Mouse (Mus musculus): ENCODE data around the gene Gga3. TPM values are rescaled to one million over a fixed set of nuclear protein-coding genes. Genes with fewer than 3 reads are reported as not detected.
A peak's percentile ranks its signal among the peaks of the same experiment; 100 is the strongest.
"Not testable (repeated sequence)": the region's sequence is repeated elsewhere in the genome, so short reads cannot be mapped to it uniquely, and the experiment has no call there.

Gga3 gene
- polyA plus RNA-seq (2015; fragmentation: Nextera tagmentation; extraction: Ambion mirVana) = 15.6 and 18.1 TPM in 2 replicates

DNA sequence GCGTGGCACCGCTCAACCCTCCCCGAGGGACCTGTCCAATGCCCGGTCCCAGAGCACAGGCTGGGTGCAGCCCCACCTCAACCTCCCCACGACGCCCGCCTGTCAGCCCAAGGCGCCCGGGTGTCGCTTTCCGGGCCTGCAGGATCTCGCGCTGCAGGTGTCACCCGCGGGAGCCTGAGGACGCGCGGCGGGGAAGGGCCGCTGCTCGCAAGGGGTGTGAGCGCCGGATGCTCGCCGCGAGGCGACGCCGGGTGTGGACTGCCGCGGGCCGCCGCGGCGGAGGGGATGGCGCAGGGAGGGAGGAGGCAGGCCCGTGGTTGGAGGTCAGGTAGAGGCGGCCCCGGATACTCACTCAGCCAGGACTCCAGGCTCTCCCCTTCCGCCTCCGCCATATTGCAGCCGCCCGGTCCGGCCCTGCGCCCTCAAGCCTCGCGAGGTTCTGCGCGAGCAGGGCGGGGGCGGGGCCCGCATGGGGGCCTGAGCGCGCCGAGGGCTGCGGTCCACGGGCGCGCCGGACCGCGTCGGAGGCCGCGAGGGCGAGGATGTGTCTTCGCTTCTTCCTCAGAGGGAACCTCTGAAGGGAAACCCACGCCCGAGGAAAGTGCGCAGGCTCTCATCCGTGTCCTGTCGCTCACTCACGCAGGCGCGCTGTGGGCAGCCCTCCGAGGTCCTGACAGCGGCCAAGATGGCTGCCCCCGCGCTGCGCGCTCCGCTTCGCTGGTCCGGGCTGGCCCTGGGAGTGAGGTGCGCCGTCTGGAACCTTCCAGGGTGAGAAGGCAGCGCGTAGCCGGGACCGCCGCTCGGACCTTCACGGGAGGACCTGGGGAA is at the start of gene Gga3, which contains the start of gene Mrps7:
TSS of gene Gga3 (minus strand) at position 576 of the 828 bp plus-strand sequence.
TSS of gene Mrps7 (plus strand) at position 450 of the 828 bp plus-strand sequence.
- Histone ChIP-seq H3K27ac (peak within 1 kb of the TSS; percentile 83), H3K9ac (peak within 1 kb of the TSS; percentile 91), H3K36me3 (peaks cover 34% of the 10 kb centered on the region), H3K27me3 (no peaks in the 10 kb centered on the region), H3K4me1 (peaks cover 23% of the 10 kb centered on the region), H3K4me2 (peak within 1 kb of the TSS; percentile 83), H3K9me3 (no peaks in the 10 kb centered on the region), H3K4me3 (peak within 1 kb of the TSS; percentile 74)
- ATAC-seq (ENCODE audit: borderline replicate concordance, extremely low read depth, low FRiP score, low TSS enrichment) = peak; percentile 97
- under 1% methylated on average over 81 of the region's 93 CpGs for WGBS

DNA sequence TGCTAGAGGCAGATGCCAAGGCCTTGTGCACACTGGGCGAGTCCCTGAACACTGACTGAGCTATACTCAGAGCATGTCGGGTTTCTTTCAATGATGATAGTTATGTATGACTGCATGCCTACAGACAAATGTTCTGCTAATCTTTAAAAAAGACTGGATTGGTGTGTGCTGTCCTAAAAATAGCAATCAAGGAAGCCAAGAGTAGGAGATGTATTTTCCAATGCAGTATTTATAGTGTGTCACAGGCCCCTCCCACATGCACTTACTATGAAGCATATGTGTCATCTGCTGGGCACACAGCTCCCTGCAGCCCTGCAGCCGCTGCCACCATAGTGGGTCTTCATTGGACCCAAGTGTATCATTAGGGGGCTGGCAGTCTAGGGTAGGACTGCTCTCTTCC is 49.3 kb upstream of the Gga3 start:
- Histone ChIP-seq H3K36me3 (peaks cover 12% of the 10 kb centered on the region; the same call in 1 of the 2 replicates), H3K27ac (no peak overlapping the region), H3K4me1 (no peaks in the 10 kb centered on the region), H3K4me3 (no peak overlapping the region), H3K4me2 (no peak overlapping the region), H3K27me3 (no peaks in the 10 kb centered on the region), H3K9ac (no peak overlapping the region), H3K9me3 (no peaks in the 10 kb centered on the region)
- WGBS = 84% methylated on average over 3 of the region's 3 CpGs
- no peak for ATAC-seq (ENCODE audit: borderline replicate concordance, extremely low read depth, low FRiP score, low TSS enrichment)

DNA sequence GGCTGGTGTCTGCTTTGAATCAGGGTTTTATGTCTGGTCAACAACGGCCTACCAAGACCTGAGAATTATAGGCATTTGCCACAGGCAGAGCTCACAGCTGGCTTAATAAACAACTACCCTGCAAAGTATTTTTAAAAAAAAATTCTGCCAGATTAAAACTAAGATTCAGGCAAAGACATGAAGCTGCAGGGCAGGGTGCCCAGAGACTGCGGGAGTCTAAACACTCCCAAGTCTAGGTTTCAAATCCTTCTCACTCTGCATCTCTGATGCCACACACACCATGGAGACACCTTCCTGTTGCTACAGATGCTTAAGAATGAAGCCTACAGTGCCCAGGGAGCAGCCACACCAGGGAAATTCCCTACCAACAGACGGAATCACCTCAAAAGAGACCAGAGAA is 47.8 kb upstream of the Gga3 start:
- no peaks in the 10 kb centered on the region for H3K9me3 ChIP-seq
- H3K36me3 ChIP-seq = peaks cover 19% of the 10 kb centered on the region

DNA sequence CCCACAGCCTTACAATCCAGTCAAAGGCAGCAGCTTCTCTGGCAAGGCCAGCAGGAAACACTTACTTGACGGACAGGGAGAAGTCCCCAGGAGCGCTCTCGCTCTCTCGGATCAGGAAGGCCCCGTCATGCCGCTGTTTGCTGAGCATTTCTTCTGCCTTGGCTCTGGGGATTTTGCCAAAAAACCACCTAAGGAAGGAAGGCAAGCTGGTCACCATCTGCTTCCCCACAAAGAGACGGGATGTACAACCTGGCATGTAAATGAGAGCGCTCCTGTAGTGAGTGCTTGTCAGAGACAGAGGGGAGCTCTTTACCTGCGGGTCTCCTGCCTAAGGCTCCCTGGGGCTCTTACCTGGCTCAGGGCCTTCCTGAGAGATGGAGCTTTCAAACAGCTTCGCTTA is 45.9 kb upstream of the Gga3 start:
- Histone ChIP-seq H3K4me1 (no peaks in the 10 kb centered on the region), H3K36me3 (peaks cover 17% of the 10 kb centered on the region), H3K27ac (no peak overlapping the region), H3K4me3 (no peak overlapping the region), H3K9ac (no peak overlapping the region), H3K27me3 (no peaks in the 10 kb centered on the region), H3K9me3 (no peaks in the 10 kb centered on the region), H3K4me2 (no peak overlapping the region)
- ATAC-seq (ENCODE audit: borderline replicate concordance, extremely low read depth, low FRiP score, low TSS enrichment) = no peak
- 55% methylated on average over 10 of the region's 10 CpGs for WGBS

More for the DNA sequence above, 47.8 kb upstream of the Gga3 start:
- Histone ChIP-seq H3K9ac (no peak overlapping the region), H3K4me2 (no peak overlapping the region), H3K4me1 (no peaks in the 10 kb centered on the region), H3K27ac (no peak overlapping the region), H3K4me3 (no peak overlapping the region), H3K27me3 (no peaks in the 10 kb centered on the region)
- no peak for ATAC-seq (ENCODE audit: borderline replicate concordance, extremely low read depth, low FRiP score, low TSS enrichment)
- WGBS = 88% methylated on average over 3 of the region's 3 CpGs

DNA sequence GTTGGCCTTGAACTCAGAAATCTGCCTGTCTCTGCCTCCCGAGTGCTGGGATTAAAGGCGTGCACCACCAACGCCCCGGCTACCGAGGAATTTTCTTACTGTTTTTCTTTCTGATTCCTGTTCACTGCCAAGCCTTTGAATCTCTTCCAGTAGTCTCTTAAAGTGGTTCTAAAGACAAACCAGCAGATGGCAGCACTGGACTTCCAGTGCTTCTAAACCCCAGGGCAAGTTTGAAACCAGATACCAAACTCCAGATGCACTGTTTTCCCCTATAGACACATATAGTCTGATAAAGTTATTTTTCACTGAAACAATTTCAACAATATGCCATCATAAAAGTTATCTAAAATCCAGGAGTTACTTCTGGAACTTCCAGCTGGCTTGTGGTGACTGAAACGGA is 43.6 kb upstream of the Gga3 start:
- 51% methylated on average over 6 of the region's 6 CpGs for WGBS
- Histone ChIP-seq H3K9me3 (no peaks in the 10 kb centered on the region), H3K27ac (no peak overlapping the region), H3K4me2 (no peak overlapping the region), H3K4me1 (no peaks in the 10 kb centered on the region), H3K27me3 (no peaks in the 10 kb centered on the region), H3K9ac (no peak overlapping the region), H3K36me3 (peaks cover 14% of the 10 kb centered on the region), H3K4me3 (no peak overlapping the region)
- no peak for ATAC-seq (ENCODE audit: borderline replicate concordance, extremely low read depth, low FRiP score, low TSS enrichment)

DNA sequence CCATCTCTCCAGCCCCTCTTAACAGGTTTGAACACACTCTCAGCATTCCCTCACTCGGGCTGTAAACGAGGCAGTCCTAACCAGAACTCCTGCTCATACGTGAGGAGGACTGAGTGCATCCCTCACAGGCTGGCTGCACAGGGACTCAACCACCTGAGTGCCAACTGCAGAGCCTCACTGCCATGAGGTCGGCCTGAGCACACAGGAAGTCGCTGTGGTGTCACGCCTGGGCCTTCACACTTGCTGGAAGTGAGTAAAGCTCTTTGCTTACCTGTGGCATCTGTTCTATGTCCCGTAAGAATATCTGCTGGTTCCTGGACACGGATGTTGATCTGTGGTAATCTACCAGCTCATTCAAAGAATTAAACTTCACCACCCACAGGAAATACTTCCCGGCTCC is 42.6 kb upstream of the Gga3 start:
- Histone ChIP-seq H3K27ac (no peak overlapping the region), H3K4me1 (no peaks in the 10 kb centered on the region), H3K36me3 (peaks cover 14% of the 10 kb centered on the region), H3K9ac (no peak overlapping the region), H3K9me3 (no peaks in the 10 kb centered on the region), H3K27me3 (no peaks in the 10 kb centered on the region), H3K4me2 (no peak overlapping the region), H3K4me3 (no peak overlapping the region)
- WGBS = 85% methylated on average over 9 of the region's 9 CpGs
- no peak for ATAC-seq (ENCODE audit: borderline replicate concordance, extremely low read depth, low FRiP score, low TSS enrichment)

DNA sequence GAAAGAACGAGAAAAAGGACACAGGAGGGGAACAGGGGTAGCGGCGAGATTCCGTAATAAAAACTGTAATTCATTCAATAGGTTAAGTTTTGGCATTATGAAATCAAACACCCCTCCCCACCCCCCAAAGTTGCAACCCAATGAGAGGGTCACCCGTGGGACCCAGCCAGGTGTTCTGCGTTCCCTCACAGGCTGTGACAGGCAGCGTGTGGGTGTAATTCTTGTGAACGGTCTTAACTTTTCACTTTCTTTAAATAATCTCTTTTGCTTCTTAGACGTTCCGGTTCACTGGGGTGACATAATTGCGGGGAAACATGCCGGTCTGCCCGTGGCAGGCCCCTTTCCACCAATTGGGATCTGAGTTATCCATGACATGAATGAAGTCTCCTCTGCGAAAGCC is 41.6 kb upstream of the Gga3 start:
- not testable (repeated sequence) for H3K27ac ChIP-seq; H3K4me2 ChIP-seq; H3K9ac ChIP-seq; H3K4me3 ChIP-seq; H3K27me3 ChIP-seq; ATAC-seq (ENCODE audit: borderline replicate concordance, extremely low read depth, low FRiP score, low TSS enrichment); H3K4me1 ChIP-seq; H3K9me3 ChIP-seq
- 50% methylated on average over 14 of the region's 14 CpGs for WGBS
- peaks cover 14% of the 10 kb centered on the region for H3K36me3 ChIP-seq

DNA sequence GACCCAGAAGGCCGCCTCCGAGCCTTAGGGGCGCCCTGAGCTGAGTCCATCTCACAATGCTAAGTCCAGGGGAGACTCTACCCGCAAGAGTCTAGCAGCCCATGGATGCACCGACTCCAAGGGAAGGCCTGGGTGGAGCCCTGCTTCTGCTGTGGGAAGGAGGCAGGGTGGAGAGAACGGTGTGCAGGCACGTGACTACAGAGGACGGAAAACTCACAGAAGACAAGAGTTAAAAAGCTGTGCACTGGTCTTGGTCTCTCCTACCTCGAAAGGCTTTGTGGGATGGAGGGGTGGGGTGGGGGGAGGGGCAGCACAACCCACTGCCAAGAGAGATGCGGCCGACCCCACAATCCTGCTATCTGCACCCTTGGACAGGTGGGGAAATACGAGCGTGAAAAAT is 40.5 kb upstream of the Gga3 start:
- WGBS = 90% methylated on average over 13 of the region's 13 CpGs
- Histone ChIP-seq H3K9ac (no peak overlapping the region), H3K27ac (no peak overlapping the region), H3K4me1 (0 out of 2 replicates have a peak, but pooled peaks cover 3% of the 10 kb centered on the region), H3K4me2 (no peak overlapping the region), H3K9me3 (no peaks in the 10 kb centered on the region), H3K36me3 (peaks cover 14% of the 10 kb centered on the region), H3K4me3 (no peak overlapping the region), H3K27me3 (no peaks in the 10 kb centered on the region)
- no peak for ATAC-seq (ENCODE audit: borderline replicate concordance, extremely low read depth, low FRiP score, low TSS enrichment)

DNA sequence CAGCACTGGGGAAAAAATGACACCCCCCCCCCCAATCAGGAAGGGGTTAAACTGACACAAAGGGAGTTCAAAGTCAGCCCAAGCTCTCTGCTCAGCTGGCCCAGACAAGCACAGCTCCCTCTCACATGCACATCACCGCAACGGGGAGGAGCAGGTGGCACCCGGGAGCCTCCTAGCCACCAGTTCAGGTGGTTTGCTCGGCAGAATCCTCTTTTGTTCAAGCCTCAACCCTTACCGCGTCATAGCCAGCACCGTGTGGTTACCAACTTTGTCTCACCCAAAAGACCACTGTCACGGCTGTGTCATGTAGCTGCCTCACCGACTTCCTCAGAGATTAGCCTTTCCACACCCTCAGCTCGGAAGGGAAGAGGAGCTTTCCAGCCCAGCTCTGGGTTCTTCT is 39.4 kb upstream of the Gga3 start:
- Histone ChIP-seq H3K27ac (no peak overlapping the region), H3K4me3 (no peak overlapping the region), H3K36me3 (peaks cover 11% of the 10 kb centered on the region), H3K9ac (no peak overlapping the region), H3K9me3 (no peaks in the 10 kb centered on the region), H3K4me2 (no peak overlapping the region), H3K27me3 (no peaks in the 10 kb centered on the region), H3K4me1 (0 out of 2 replicates have a peak, but pooled peaks cover 3% of the 10 kb centered on the region)
- 66% methylated on average over 10 of the region's 10 CpGs for WGBS
- ATAC-seq (ENCODE audit: borderline replicate concordance, extremely low read depth, low FRiP score, low TSS enrichment) = no peak

DNA sequence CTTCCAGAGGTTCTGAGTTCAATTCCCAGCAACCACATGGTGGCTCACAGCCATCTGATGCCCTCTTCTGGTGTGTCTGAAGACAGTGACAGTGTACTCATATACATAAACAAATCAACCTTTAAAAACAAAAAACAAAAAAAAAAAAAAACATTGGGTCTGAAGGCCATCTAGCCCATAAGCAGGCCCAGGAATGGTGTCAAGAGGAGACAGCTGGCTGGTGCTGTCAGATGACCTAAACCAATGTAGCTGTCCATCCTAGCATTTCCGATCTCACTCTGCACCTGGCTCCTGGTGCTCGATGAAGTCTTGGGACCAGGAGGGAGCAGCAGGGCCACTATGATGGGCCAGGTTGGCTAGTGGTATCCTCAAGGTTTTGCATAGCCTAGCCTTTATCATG is 38.9 kb upstream of the Gga3 start:
- ATAC-seq (ENCODE audit: borderline replicate concordance, extremely low read depth, low FRiP score, low TSS enrichment) = no peak
- Histone ChIP-seq H3K36me3 (peaks cover 8% of the 10 kb centered on the region), H3K4me1 (0 out of 2 replicates have a peak, but pooled peaks cover 3% of the 10 kb centered on the region), H3K27ac (no peak overlapping the region), H3K4me3 (no peak overlapping the region), H3K9ac (no peak overlapping the region), H3K4me2 (no peak overlapping the region), H3K27me3 (no peaks in the 10 kb centered on the region), H3K9me3 (no peaks in the 10 kb centered on the region)
- WGBS = 93% methylated on average over 2 of the region's 2 CpGs

DNA sequence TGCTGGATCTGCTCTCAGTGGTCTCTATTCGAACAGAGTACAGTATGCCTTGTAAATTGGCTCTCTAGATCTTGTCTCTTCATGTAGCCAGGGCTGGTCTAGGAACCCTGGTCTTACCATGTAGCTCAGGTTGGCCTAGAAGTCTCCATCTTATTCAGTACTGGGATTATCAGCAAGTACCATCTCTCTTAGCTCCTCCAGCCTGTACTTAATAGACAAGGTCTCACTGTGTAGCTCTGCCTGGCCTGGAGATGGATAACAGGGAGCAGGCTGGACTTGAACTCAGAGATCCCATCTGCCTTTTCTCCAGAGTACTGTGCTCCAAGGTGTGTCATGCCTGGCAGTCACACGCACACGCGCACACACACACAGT is 37.8 kb upstream of the Gga3 start:
- no peaks in the 10 kb centered on the region for H3K9me3 ChIP-seq
- 0 out of 2 replicates have a peak, but pooled peaks cover 3% of the 10 kb centered on the region for H3K4me1 ChIP-seq
- H3K9ac ChIP-seq = no peak overlapping the region
- H3K27ac ChIP-seq = no peak overlapping the region
- H3K36me3 ChIP-seq = peaks cover 3% of the 10 kb centered on the region
- 82% methylated on average over 4 of the region's 4 CpGs for WGBS
- H3K4me3 ChIP-seq = no peak overlapping the region
- no peak for ATAC-seq (ENCODE audit: borderline replicate concordance, extremely low read depth, low FRiP score, low TSS enrichment)
- no peak overlapping the region for H3K4me2 ChIP-seq
- H3K27me3 ChIP-seq = no peaks in the 10 kb centered on the region

DNA sequence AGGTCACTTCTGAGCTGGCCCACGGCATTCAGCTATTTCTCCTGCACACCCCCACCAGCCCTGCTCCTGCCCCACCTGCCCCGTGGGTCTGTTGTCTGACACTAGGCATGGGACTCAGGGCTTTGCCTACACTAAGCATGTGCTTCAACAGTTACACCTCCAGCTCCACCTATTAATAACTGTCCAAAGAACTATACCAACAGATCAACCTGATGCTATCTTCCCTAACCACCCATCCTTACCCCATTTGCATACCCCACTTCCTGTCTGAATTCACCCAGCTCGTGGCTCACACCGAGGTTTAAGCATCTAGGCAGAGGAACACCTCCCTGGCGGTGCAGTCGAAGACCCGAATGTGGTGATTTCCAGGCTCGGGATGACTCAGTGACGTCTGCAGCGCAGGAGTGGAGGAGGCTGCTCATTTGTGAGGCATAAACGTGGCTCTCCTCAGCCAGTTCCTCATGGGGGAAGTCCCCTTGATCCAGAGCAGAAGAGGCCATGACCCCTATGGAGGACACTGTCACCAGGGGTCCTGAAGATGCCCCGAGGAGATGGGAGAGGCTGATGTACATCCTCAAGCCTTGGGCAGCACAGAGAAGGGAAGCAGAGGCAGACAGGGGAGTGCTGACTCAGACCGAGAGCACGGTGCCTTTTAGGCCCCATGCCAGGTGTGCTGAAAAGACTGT is 37.3 kb upstream of the Gga3 start:
- Histone ChIP-seq H3K4me1 (0 out of 2 replicates have a peak, but pooled peaks cover 3% of the 10 kb centered on the region), H3K4me3 (no peak overlapping the region), H3K9me3 (no peaks in the 10 kb centered on the region), H3K4me2 (no peak overlapping the region), H3K27ac (no peak overlapping the region), H3K9ac (no peak overlapping the region), H3K36me3 (peaks cover 3% of the 10 kb centered on the region), H3K27me3 (no peaks in the 10 kb centered on the region)
- no peak for ATAC-seq (ENCODE audit: borderline replicate concordance, extremely low read depth, low FRiP score, low TSS enrichment)
- WGBS = 53% methylated on average over 14 of the region's 14 CpGs
